Mouse (Mus musculus) granulocyte monocyte progenitor cell, adult 5-6 weeks (primary cell): ENCODE measurements at regions not wholly inside any gene's neighbourhood (a gene's known extent, or its start where the extent isn't known, plus 50 kb on each side); places are given as distances from the start of the nearest gene placed in this dataset.
A peak's percentile ranks its signal among the peaks of the same experiment; 100 is the strongest.

ENCODE experiments used
- ATAC-seq: replicated peaks from 2 replicates; pipeline ENCODE4 v1.8.0; 2016; ENCODE audit warnings: mild to moderate bottlenecking, moderate TSS enrichment, inconsistent platforms; ENCODE audit not compliant: poor library complexity, severe bottlenecking

GRCm38 (mm10) chr17:49212918-49213317, 215.2 kb upstream of the Mocs1 start:
- no peak for ATAC-seq

DNA sequence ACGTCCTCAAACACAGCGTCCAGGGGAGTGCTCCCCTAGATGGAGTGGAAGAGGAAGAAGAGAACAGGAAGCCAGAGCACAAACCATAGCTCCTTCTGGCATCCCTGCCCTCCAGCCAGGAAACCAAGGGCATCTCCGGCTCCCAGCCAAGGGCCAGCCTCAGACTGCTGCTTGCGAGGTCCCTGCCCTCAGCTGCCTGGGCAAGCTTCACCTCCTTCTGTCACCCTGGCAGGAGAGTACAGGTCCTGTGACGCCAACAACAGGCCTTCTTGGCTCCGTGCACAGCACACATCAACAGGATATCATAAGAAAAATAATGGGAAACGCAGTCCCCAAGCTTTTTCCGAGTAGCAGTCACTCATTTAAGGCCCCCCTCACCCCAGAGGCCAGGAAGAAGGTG, 212.9 kb upstream of the Mocs1 start:
- ATAC-seq = no peak

- ATAC-seq = no peak
These were observed 208.5 kb upstream of the Mocs1 start for GRCm38 (mm10) chr17:49219512-49220197.

DNA sequence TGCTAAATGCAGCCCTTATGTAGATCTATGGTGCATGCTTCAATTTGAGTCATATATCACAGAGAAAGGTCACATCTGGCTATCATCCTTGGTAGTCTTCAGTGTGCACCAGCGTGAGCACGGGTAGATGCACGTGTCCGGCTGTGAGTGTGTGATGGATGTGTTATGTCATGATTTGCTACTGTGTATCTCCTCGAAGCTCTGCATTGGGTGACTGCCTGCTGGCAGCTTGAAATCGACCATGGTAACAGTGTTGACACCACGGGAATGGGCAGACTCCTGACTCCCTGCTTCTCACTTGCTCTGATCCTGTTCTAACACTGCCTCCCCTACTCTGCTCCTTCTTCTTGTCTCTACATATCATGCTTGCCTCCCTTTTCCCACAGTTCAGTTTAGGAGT, 204.9 kb upstream of the Mocs1 start:
- ATAC-seq = no peak

GRCm38 (mm10) chr17:49223651-49224050, 204.5 kb upstream of the Mocs1 start:
- ATAC-seq = no peak

GRCm38 (mm10) chr17:49225255-49226015, 202.7 kb upstream of the Mocs1 start:
- ATAC-seq = no peak

DNA sequence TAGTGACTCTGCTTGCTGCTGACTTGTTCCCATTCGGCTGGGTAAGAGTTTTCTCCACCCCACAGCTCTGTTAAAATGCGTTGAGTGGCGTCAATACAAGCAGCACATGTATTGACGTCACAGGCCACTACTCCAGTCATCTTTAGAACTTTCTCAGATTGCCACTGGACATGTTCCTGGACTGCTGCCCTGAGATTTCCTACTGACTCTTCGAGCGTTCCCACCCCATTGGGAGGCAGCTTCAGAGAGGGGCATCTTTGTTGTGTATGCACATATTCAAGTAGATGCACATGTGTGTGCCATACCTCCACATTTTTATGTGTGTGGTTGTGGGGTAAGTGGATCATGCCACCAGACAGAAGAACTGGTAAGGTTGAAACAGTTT, 202.2 kb upstream of the Mocs1 start:
- ATAC-seq = no peak

- no peak for ATAC-seq
These were observed 196.9 kb upstream of the Mocs1 start for GRCm38 (mm10) chr17:49231287-49231686.

DNA sequence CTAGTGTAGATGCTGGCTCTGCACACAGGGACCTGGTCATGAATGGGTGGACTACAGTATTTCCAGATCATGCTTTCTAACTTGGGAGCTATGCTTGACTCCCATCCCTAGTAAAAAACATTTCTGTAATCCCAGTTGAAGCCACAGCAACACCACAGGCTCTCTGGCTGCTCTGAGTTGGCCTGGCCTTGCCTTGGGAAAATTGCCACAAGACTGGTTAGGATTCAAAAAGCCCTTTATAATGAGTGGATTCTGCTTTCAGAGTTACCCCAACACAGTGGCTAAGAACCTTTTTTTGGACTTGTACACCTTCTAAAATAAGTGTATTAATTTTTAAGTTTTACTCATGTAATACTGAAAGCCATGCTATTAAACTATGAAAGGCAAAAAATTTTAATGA, 188.1 kb upstream of the Mocs1 start:
- no peak for ATAC-seq

- no peak for ATAC-seq
These were observed 184.7 kb upstream of the Mocs1 start for GRCm38 (mm10) chr17:49243419-49243818.

DNA sequence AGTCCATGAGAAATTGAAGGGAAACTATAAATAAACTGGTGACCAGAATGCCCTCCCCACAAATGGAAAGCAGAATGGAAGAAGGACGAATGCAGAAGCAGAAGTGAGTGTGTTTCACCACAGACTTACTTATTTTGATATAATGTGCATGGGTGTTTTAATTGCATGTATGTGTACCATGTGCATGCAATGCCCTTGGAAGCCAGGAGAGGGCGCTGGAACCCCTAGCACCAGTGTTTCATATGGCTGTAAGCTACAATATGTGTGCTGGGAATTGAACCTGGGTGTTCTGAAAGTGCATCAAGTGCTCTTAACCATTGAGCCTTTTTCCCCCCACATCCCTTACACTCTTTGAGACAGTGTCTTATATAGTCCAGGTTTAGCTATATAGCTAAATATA, 183.1 kb upstream of the Mocs1 start:
- no peak for ATAC-seq

- ATAC-seq = no peak
These were observed 180.9 kb upstream of the Mocs1 start for GRCm38 (mm10) chr17:49247215-49247614.

DNA sequence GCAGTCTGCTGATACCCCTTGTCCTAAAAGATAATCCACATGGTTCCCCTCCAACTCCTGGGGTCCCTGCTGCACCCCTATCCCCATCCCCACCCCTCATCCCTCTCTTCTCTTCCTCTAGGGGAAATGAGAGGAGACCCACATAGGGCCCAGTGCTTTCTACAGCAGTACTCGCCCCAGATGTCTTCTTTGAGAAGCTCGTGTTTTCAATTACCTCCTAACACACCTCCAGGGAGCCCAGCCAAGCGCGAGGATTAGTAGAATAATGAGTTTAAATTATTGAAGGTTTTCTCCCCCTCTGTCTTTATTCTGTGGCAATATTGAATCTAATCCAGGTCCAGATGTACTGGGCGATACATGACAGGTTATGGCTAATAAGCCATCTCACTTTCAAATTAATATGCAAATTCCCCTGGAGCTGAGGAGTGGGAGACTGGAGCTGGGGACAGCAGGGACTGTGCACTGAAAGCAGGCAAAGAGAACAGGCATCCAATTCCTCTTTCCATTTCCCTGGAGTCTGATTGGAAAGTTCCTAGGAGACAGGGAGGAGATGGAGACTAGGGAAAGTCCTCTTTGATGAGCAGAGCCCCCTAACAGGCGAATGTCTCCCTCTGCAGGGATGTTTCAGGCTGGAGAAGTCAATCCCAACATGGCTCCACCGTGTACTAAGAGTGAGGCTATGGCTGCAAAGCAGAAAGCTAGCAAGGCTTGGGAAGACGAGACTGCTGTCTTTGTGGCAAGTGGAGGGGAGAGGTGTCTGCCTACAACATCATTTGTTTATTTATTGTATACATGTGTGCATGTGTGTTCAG, 177.2 kb upstream of the Mocs1 start:
- ATAC-seq = no peak

DNA sequence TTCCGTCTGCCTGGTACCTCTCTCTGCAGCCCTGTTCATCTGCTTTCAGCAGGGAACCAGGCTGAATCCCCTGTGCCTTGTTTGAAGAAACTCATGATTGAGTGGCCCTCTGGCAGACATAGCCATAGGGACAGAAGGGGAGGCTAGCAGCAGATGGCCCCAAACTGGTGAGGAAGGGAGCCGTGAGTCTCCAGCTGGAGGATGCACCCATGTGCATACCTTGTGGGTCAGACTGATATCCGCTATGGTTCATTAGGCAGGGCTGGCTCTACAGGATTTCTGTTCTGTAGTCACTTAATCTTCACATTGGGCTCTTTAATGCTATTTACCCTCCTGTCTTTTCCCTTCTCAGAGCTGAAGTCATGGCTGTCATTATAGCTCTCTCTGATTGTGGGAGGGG, 175.9 kb upstream of the Mocs1 start:
- no peak for ATAC-seq

DNA sequence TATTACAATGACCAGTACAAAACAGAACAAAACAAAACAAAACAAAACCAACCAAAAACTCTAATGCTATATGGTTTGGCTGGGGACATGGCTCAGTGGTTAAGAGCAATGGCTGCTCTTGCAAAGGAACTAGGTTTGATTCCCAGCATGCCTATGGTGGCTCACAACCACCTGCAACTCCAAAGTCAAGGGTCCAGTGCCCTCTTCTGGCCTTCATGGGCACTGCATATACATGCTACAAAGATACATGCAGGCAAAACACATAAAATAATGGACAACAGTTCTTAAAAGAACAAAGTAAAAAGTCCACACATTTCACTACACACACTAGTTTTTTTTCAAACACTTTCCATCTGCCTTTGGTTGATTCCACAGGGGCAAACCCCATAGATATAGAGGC, 169.7 kb upstream of the Mocs1 start:
- no peak for ATAC-seq

- ATAC-seq = no peak
These were observed 165.8 kb upstream of the Mocs1 start for GRCm38 (mm10) chr17:49262394-49262793.

DNA sequence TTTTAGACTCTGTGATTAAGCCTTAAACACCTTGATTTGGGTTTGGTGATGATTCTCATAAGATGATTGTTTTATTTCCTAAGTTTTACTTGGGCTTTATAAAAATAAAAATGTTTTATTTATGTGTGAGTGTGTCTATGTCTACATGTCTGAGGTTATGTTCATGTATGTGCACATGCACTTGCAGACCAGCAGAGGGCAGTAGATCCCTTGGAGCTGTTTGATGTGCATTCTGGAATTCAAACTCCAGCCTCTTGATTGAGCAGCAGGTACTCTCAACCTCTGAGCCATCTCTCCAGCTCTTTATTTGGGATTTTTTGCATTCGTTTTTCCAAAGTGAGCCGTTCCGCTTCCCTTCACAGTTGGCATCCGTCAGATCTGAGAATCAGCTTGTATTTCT, 161.8 kb upstream of the Mocs1 start:
- peak; percentile 55 for ATAC-seq

DNA sequence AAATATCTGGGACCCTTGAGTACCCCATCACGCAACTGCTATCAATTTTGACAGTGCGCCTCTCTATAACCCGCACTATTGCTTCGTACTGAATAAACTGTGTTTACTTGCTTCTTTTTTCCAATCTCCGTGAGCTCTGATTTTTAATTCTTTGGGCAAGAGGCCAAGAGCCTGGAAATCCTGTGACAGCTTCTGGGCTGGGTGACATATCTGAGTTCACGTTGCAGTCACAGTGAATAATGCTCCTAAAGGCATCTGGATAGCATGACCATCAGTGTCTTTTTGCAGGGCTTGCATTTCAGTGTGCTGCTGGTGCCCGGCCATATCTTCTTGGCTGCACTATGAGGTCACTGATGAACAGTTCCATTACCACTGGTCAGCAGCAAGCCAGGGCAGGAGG, 158.2 kb upstream of the Mocs1 start:
- ATAC-seq = no peak

- ATAC-seq = no peak
These were observed 155.3 kb upstream of the Mocs1 start for GRCm38 (mm10) chr17:49272661-49273448.

- no peak for ATAC-seq
These were observed 153.2 kb upstream of the Mocs1 start for GRCm38 (mm10) chr17:49274936-49275335.

DNA sequence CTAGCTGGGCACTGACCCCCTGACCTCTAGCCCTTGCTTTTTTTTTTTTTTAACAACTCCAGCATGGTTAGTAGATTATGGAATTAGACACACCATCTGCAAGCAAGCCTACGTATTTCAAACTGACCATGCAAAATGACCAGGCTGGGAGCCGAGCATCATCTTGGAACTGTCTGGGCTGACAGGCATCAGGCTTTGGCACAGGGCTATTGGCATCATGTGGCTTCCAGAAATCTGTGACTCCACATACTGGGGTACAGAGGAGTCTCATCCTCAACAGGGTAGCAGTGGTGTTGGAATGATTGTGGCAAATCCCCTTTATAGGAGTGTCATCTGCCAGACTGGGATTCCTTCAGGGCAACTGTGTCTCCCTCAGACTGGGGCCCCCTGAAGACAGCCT, 152.7 kb upstream of the Mocs1 start:
- ATAC-seq = no peak
